Mouse (Mus musculus): ENCODE measurements around the gene Crip3.
A peak's percentile ranks its signal among the peaks of the same experiment; 100 is the strongest.

The Crip3 gene

GRCm38 (mm10) chr17:46457791-46458190 lies 29.1 kb downstream of the Crip3 start:
- peak; percentile 66 for DNase-seq

GRCm38 (mm10) chr17:46458439-46458838 lies 29.7 kb downstream of the Crip3 start:
- DNase-seq = no peak

- DNase-seq = no peak
These were observed 31.9 kb downstream of the Crip3 start for GRCm38 (mm10) chr17:46460673-46461072.

GRCm38 (mm10) chr17:46461347-46461746 lies 32.6 kb downstream of the Crip3 start:
- DNase-seq = peak; percentile 43

- no peak for DNase-seq
These were observed 33.5 kb downstream of the Crip3 start for GRCm38 (mm10) chr17:46462226-46462625.

GRCm38 (mm10) chr17:46467830-46468229 lies 39.1 kb downstream of the Crip3 start:
- DNase-seq = no peak

- no peak for DNase-seq
These were observed 47.9 kb downstream of the Crip3 start for GRCm38 (mm10) chr17:46476601-46477000.

- no peak for DNase-seq
These were observed 48.6 kb downstream of the Crip3 start for GRCm38 (mm10) chr17:46477286-46477685.

Measured in kidney, postnatal 14 days (tissue).